Comparison of ENCODE assay signal across 8 mouse cellular contexts in the genomic region with DNA sequence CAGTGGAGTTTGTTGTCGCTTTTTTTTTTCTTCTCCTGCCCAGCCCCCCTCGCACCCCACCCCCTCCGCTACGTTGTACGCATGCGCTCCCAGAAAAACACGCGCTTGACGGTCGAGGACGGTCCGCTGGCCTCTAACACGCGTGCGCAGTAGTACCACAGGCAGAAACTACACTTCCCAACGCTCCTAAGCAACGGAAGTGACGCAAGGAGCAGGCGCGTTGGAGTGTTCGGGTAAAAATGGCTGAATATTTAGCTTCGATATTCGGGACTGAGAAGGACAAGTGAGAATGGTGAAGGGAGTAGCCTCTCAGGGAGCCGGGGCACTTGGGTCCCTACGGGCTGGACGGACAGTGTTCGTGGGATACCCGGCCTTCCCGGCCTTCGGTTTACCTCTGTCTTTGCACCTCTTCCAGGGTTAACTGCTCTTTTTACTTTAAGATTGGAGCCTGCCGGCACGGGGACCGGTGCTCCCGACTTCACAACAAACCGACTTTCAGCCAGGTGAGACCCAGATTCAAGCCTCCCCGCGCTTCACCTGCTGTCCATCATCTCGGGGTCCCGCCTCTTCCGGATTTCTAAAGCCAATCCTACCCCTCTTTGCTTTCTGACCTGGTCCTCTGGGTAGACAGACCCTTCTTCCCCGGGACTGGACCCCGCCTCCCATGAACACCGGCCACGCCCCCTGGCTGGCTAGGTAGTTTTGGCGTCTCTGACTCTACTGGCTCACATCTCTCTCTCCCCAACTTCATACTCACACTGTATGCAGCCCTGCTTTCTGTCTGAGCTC. TPM values are rescaled to one million over a fixed set of nuclear protein-coding genes. Genes with fewer than 3 reads are reported as not detected.
A peak's percentile ranks its signal among the peaks of the same experiment; 100 is the strongest.
DNase-seq lines count a peak whose midpoint lies in the region; ATAC-seq lines count a peak whose summit lies in the region.

A gene (plus strand): TSS at position 185 of the 789 bp plus-strand sequence.
A gene (plus strand): TSS at position 228 of the 789 bp plus-strand sequence.
A gene (minus strand): TSS at position 511 of the 789 bp plus-strand sequence.

- peak; percentile 68 for ATAC-seq in megakaryocyte progenitor cell, adult 5-6 weeks (replicated peaks; ENCODE audit: poor library complexity)

- peak; percentile 98 for DNase-seq in adipocyte (ENCODE audit: low spot score)
- peak; percentile 100 for DNase-seq in embryo, embryonic 10 days (ENCODE audit: low spot score)
- DNase-seq in gastrocnemius, postnatal 10 days: peak; percentile 95
- DNase-seq in induced T-regulatory cell, adult 2 months (ENCODE audit: low read depth): peak; percentile 100
- DNase-seq in left cerebral cortex, adult 9 months (ENCODE audit: low spot score in 2 of 2): peak; percentile 92 to 97
- peak; percentile 96 for DNase-seq in right cerebral cortex, postnatal 14 days
- peak; percentile 87 to 96 for DNase-seq in urinary bladder, postnatal 36 days (ENCODE audit: low spot score in 2 of 2)

RNA-seq across cellular contexts. Expression of the first gene that starts in this region (rescaled TPM):
- 10 to 100 TPM; 56.3 to 57.5 TPM for total RNA-seq in gastrocnemius, postnatal 10 days (2021)
- 21.4 and 23.4 TPM in 2 replicates for total RNA-seq in megakaryocyte progenitor cell, adult 5-6 weeks (2015)
- 86.9 and 96.7 TPM in 2 replicates for total RNA-seq in megakaryocyte progenitor cell, adult 5-6 weeks (2017)

RNA-seq across cellular contexts. Expression of the second gene that starts in this region (rescaled TPM):
- total RNA-seq in gastrocnemius, postnatal 10 days (2021): 1 to 10 TPM; 1.5 to 2.3 TPM
- 2.2 and 3.7 TPM in 2 replicates for total RNA-seq in megakaryocyte progenitor cell, adult 5-6 weeks (2015)
- 3.4 and 3.9 TPM in 2 replicates for total RNA-seq in megakaryocyte progenitor cell, adult 5-6 weeks (2017)

RNA-seq across cellular contexts. Expression of the third gene that starts in this region (rescaled TPM):
- total RNA-seq in gastrocnemius, postnatal 10 days (2021): 100 to 1,000 TPM in 1 of 2 experiments, 10 to 100 TPM in 1; 93.7 to 104 TPM
- total RNA-seq in megakaryocyte progenitor cell, adult 5-6 weeks (2015): 181 and 202 TPM in 2 replicates
- 150 and 154 TPM in 2 replicates for total RNA-seq in megakaryocyte progenitor cell, adult 5-6 weeks (2017)

Comparison
In these comparisons a context has a peak if more than half of its experiments do, and no peak if none do; other contexts are left out.
1. Peak in every context shown above with its lines: DNase-seq and ATAC-seq.